Mouse (Mus musculus) bone marrow macrophage, adult 2 months (primary cell): ENCODE data around the gene Pcp4.

Experiments used
- CTCF ChIP-seq: IDR thresholded peaks from 2 replicates; pipeline ENCODE4 v1.5.1; 2012; ENCODE audit warnings: low read depth, mild to moderate bottlenecking, low read length, moderate library complexity
- POLR2A ChIP-seq: IDR thresholded peaks from 2 replicates; pipeline ENCODE4 v1.6.1; 2012; ENCODE audit warnings: mild to moderate bottlenecking, low read depth, low read length, borderline replicate concordance

GRCm38 (mm10) chr16:96533710-96534109 is 66.3 kb downstream of the Pcp4 start:
- TF ChIP-seq POLR2A (no peak), CTCF (no peak)
